ENCODE assay signal across 12 mouse cellular contexts in the genomic region with DNA sequence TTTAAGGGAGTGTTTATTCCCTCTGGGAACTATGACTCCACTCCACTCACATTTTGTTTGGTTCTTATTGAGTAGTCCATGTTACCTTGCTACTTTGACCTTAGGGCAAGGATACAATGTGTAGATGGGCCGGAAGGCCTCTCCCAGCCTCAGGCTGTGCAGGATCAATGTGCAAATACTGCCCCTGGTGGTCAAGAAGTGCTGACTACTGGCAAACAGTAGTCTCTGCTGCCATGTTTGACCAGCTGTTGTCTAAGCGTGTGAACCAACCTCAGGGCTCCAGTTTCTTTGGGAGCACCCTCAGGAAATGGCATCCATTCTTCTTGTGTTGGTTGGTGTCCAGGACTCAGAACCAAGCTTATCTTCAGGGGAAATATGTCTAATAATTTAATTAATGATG. TPM values are rescaled to one million over a fixed set of nuclear protein-coding genes. Genes with fewer than 3 reads are reported as not detected.
DNase-seq lines count a peak whose midpoint lies in the region; TF ChIP-seq lines count a peak whose summit lies in the region.
"Had no signal": no experiment of that assay in that cellular context is flagged by ENCODE, and none has a peak within 500 bp of the region (broad histone marks: within the 10 kb centered on the region; RNA-seq: fewer than 3 reads in every experiment).

No protein-coding gene starts in this region.

- WGBS in heart, adult 2 months: 77% methylated on average over 2 of the region's 2 CpGs
- WGBS in lung, adult 2 months: 67% methylated on average over 2 of the region's 2 CpGs

- H3K9ac ChIP-seq in heart, adult 2 months (ENCODE audit: low read depth, low read length): no peak overlapping the region
- H3K9ac ChIP-seq: intestine, embryonic 15.5 days had no signal

- intact Hi-C loops in heart, adult 2 months (cut with DNase I): no loop called here
- intact Hi-C loops in heart, postnatal 10 days (cut with DNase I): no loop called here

- TF ChIP-seq EP300 in heart, adult 2 months (IDR thresholded peaks at IDR 0.05; ENCODE audit: insufficient read depth, low read depth, low read length): no peak

- no peaks in the 10 kb centered on the region for H3K36me3 ChIP-seq in heart, adult 2 months (ENCODE audit: control insufficient read depth, insufficient read depth, low read length)
- H3K36me3 ChIP-seq: intestine, embryonic 15.5 days had no signal

- H3K27ac ChIP-seq in heart, adult 2 months: no peak overlapping the region
- H3K27ac ChIP-seq: intestine, embryonic 15.5 days had no signal

- no peak for DNase-seq in heart, adult 2 months
- DNase-seq in heart, adult 18-20 months: no peak
- no peak for DNase-seq in lung, adult 2 months
- DNase-seq in lung, adult 18-20 months: no peak
- DNase-seq in brain, embryonic 14.5 days (ENCODE audit: low read depth): no peak
- peak; percentile 2 for DNase-seq in skeletal muscle tissue, adult 2 months (ENCODE audit: low read depth, low spot score)
- DNase-seq in layer of hippocampus, postnatal 14 days (ENCODE audit: low spot score in 2 of 2): no peak
- no peak for DNase-seq in heart, postnatal 10 days
- DNase-seq: cerebellum, adult 2 months; lung, postnatal 14 days had no signal

- TF ChIP-seq CTCF in heart, adult 2 months (IDR thresholded peaks at IDR 0.05): peak; percentile 22
- peak; percentile 31; the same call in 1 of the 2 replicates for TF ChIP-seq CTCF in lung, adult 2 months (IDR thresholded peaks at IDR 0.05; ENCODE audit: insufficient read depth, low read length)
- peak; percentile 26; the same call in 1 of the 2 replicates for TF ChIP-seq CTCF in brain, embryonic 14.5 days (IDR thresholded peaks at IDR 0.05; ENCODE audit: borderline replicate concordance, extremely low read depth, insufficient read depth, insufficient read length)

- H3K27me3 ChIP-seq in heart, adult 2 months (ENCODE audit: control insufficient read depth, insufficient read depth, low read length): no peaks in the 10 kb centered on the region
- H3K27me3 ChIP-seq: intestine, embryonic 15.5 days had no signal

- no peaks in the 10 kb centered on the region for H3K4me1 ChIP-seq in heart, adult 2 months (ENCODE audit: control insufficient read depth, insufficient read depth, low read length)
- H3K4me1 ChIP-seq in lung, adult 2 months (ENCODE audit: control insufficient read depth, insufficient read depth, low read length): no peaks in the 10 kb centered on the region
- H3K4me1 ChIP-seq: intestine, embryonic 15.5 days had no signal

- no peak overlapping the region for H3K4me3 ChIP-seq in heart, adult 2 months
- H3K4me3 ChIP-seq in lung, adult 2 months (replicated peaks; ENCODE audit: extremely low read depth, low read depth, low read length): no peak overlapping the region
- H3K4me3 ChIP-seq: intestine, embryonic 15.5 days; myocyte had no signal

- H3K79me2 ChIP-seq in heart, adult 2 months (replicated peaks; ENCODE audit: control insufficient read depth, insufficient read depth, low read length): no peaks in the 10 kb centered on the region

- TF ChIP-seq POLR2A in heart, adult 2 months (IDR thresholded peaks at IDR 0.05; ENCODE audit: insufficient read depth, low read depth, low read length): no peak
- no peak for TF ChIP-seq POLR2A in lung, adult 2 months (IDR thresholded peaks at IDR 0.05; ENCODE audit: borderline replicate concordance, extremely low read depth, low read depth, low read length)
- TF ChIP-seq POLR2A in brain, embryonic 14.5 days (IDR thresholded peaks at IDR 0.05; ENCODE audit: borderline replicate concordance, extremely low read depth, insufficient read depth, insufficient read length, poor library complexity, severe bottlenecking): no peak

RNA-seq across cellular contexts. Expression of gene Edn3, which starts 36.6 kb away (rescaled TPM):
- 1 to 10 TPM; 1.4 to 1.5 TPM for total RNA-seq in heart, adult 2 months (2021)
- polyA plus RNA-seq in heart, adult 2 months (2012; rRNA removed): 0.37 and 0.47 TPM in 2 replicates
- total RNA-seq in heart, adult 18-20 months (2021): 1 to 10 TPM; 2.2 to 2.3 TPM
- 7.8 and 10.4 TPM in 2 replicates for polyA plus RNA-seq in lung, adult 2 months (2012; rRNA removed)
- 2.5 and 4.3 TPM in 2 replicates for polyA plus RNA-seq in brain, embryonic 14.5 days (2012; rRNA removed)
- total RNA-seq in layer of hippocampus, postnatal 14 days (2021): 1 to 10 TPM; 5.3 to 6.2 TPM
- under 1 TPM; 0.24 to 0.37 TPM for total RNA-seq in heart, postnatal 10 days (2021)
- polyA plus RNA-seq: myocyte had no signal
